Mouse (Mus musculus): Measurements from ENCODE around the gene Vasp.

Vasp gene

GRCm38 (mm10) chr7:19269721-19270441, 1.7 kb downstream of the Vasp start:
- peak; percentile 86 to 92 for DNase-seq

DNA sequence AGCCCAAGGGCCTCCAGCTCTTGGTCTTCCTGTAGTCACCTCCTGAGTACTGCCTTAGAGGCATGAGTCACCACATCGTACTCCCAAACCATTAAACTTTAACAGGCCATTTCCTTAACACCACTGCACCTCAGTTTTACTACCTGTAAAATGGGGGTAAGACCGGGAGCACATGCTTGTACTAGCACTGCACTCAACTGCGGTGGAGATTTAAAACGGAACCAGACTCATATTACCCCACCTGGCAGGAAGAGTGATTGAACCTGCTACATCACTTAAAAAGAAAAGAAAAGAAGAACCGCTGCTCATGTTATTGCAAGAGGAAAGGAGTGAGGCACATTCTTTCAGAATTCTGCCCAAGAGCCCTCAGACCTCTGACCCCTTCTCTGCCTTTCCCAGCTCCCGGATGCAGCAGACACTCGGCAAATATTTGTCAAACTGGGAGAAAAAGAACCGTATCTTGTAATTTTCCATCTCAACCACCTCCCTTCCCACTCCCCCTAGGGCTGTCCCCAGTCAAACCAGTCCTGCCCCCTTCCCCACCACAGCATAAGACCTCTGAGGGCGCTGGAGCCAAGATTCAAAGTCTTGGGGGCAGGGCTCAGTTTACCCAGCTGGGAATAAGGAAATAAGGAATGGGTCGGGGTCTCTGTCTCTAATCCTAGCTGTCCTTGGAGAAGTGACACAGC, 2.5 kb downstream of the Vasp start:
- peak; percentile 63 to 71 for DNase-seq

- DNase-seq = peak; percentile 51 to 73
Observed at GRCm38 (mm10) chr7:19267051-19267450, 4.6 kb downstream of the Vasp start.

DNA sequence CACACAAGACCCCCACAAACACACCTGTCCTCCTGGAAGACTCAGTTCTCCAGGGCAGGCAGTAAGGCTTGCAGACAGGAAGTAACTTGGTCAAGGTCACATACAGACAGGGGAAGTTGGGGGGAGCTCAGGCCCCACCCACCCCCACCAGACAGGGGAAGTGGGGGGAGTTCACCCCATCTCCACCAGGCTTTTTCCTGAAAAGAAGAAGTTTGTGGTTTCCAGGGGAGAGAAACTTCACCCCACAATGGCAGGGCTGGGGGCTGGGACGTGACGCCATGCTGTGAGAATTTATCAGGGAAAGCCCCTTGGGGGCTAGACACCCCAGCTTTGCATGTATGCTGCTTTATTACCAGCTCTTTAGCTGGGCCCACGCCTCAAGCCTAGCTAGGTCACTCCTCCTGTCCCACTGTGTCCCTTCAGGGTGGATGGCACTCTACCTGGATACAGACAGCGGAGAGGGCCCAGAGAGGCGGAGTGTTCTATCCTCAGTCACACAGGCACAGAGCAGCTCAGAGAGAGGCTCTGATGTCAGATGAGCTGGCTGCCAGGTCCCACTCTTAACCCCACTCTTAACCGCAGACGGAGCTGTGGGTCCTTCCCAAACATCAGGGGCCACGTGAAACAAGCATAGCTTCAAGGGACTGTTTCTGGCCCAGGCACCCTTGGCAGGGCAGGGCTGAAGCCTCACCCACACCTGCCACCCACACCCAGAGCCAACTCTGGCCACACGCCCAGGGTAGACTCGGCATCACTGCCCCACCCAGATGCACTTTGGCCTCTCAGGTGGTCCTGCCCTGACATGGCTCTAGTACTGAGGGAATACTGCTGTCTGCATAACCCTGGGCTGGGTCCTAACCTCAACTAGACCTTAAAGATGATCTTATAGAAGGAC, 5.4 kb downstream of the Vasp start:
- DNase-seq = peak; percentile 58 to 69

- DNase-seq = no peak
Observed at GRCm38 (mm10) chr7:19265147-19265546, 6.5 kb downstream of the Vasp start.

- no peak for DNase-seq
Observed at GRCm38 (mm10) chr7:19258336-19258735, 13.3 kb downstream of the Vasp start.

DNA sequence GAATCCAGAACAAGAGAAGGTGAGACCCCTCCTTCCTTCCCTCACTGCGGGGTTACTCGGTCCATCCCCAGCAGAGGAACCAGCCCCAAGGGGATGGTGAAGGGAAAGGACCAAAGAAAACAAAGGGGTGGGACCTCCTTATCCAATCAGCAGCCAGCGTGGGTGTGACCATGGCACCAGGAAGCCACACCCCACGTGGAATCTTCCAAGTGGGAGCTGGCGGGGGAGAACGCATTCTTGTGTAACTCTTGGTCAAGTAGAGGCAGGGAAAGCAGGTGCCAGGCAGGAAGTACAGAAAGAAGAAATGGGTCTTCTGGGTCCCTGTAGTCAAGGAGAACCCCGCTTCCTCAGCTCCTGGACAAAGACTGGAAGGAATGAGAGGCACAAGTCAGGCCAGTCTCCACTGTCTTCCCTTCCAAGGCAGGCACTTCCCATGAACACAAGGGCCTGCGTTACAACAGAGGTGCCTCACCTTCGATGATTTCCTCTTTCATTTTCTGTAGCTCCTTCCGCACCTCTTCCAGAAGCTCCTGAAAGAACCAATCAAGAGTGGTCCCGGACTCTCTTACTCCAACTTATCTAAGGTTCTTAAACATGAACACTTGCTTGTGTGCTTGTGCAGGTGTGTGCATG, 14.1 kb downstream of the Vasp start:
- DNase-seq = peak; percentile 88 to 90

GRCm38 (mm10) chr7:19256567-19256966, 15.1 kb downstream of the Vasp start:
- no peak for DNase-seq

DNA sequence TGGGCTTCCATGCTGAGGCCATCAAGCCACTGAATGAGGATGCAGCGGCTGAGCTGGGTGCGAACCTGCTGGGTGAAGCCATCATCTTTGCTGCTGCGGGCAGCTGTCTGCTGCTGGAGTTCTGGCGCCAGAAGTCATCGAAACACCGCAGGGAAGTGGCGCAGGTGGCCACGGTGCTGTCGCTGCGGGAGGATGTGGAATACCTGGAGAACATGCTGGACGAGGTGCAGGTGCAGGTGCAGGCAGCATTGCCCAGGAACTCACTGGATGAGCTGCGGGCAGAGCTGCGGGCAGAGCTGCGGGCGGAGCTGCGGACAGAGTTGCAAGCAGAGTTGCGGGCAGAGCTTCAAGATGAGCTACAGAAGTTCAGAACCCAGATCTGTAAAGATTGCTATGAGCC, 16.2 kb downstream of the Vasp start:
- DNase-seq = no peak

DNA sequence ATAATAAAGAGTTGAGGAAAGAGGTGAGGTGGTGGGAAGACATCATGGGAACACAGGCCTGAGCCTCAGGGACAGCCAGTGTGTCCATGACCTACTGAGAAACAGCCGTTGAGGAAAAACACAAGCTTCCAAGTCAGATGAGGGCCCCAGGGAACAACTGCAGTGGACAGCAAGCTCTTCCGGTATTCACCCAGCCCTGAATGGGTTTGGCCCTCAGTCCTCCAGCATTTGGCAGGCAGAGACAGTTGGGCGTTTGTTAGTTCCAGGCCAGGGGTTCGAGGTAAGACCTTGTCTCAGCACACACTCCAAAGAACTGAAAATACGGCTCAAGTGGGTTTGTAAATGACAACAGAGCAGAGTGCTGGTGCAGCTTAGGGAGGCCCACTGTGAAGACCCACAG, 18.2 kb downstream of the Vasp start:
- no peak for DNase-seq

- no peak for DNase-seq
Observed at GRCm38 (mm10) chr7:19252078-19252477, 19.5 kb downstream of the Vasp start.

DNA sequence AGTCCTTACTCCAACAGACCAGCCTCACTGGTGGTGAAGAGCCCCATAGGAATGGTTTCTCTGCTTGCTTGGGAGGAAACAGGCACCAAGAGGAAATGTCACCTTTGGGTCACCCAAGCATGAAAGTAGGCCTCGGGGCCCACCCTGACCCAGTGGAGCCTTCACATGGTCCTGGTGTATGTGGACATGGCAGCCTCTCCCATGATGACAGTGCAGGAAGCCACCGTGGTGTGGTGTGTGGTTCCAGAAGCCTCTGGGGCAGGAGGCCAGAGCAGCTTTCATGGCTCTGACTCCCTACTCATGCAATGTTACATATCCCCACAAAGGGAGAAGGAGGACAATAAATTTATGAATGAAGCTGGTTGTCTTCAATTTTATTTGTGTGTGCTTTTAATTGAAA, 24.1 kb downstream of the Vasp start:
- no peak for DNase-seq

DNA sequence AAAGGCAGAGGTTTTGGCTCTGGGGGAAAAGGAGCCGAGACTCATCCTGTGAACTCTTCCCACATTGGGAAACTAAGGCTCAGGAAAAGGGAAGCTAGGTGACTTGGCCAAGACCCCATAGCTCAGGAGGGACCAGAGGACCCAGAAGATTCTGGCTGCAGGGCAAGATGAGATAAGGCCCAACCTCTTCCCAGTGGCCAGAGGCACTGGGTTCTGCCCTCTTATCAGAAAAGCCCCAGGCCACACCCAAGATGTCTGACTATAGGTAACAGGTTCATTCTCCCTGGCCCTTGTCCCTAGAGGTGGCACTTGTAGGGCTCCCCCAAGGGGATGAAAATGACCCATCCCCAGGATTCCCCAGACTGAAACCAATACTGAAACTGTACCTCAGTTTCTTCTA, 24.8 kb downstream of the Vasp start:
- DNase-seq = no peak

GRCm38 (mm10) chr7:19245083-19245482, 26.5 kb downstream of the Vasp start:
- DNase-seq = no peak

GRCm38 (mm10) chr7:19243858-19244257, 27.8 kb downstream of the Vasp start:
- DNase-seq = no peak

DNA sequence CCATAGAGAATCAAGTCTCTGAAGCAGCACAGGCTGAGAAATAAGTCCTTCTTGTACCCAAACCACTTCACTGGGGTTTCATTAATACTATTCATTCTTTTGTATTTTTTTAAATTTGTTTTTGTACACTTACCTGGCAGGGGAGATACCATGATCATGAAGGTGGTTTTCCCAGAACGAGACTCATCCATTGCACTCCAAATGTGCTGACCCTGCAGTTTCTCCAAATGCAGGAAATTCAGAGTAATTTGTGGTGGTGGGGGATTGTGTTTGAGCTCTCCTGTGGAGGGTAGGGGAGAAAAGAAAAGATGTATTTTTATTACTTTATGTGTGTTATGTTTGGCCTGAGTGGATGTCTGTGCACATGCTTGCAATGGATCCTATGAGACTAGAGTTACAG, 29.6 kb downstream of the Vasp start:
- no peak for DNase-seq

- DNase-seq = no peak
Observed at GRCm38 (mm10) chr7:19240905-19241463, 30.6 kb downstream of the Vasp start.

GRCm38 (mm10) chr7:19239986-19240385, 31.6 kb downstream of the Vasp start:
- no peak for DNase-seq

- peak; percentile 87 to 91 for DNase-seq
Observed at GRCm38 (mm10) chr7:19239423-19239822, 32.2 kb downstream of the Vasp start.

DNA sequence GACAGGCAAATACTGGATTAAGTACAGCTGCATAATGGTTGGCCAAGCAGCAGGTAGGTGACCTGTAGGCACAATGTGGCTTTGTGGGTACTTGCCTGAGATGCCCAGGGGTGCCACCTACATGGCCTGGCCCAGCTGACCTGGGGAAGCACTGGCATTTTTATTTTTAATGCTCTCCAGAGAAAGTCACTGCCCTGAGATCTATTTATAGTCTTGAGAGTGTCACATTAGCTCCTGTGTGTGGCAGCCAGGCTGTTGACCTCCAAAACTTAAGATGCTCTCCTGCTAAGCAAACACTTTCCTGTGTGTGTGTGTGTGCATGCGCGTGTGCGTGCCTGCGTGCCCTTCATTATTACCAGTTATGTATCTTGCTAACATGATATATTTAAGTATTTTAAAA, 33.3 kb downstream of the Vasp start:
- peak in 1 of 2 experiments; percentile 44 for DNase-seq

DNA sequence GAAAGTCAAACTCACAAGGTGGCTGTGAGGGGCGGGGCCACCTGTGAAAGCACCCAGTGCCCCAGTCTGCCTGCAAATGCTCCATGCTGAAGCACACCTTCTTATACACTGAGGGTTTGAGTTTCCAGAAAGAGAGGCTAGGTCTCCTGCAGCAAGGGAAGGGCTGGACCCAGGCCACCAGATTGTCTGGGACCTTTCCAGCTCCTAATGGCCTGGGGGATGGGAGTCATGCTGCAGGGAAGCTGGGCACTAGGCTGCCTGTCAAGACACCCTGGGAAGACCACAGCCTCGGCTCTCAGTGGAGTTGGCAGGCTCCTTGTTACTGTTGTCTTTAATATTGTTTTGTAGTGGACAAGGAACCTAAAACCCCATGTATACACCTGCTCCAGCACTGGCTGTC, 35.2 kb downstream of the Vasp start:
- peak in 1 of 2 experiments; percentile 27 for DNase-seq

- no peak for DNase-seq
Observed at GRCm38 (mm10) chr7:19235092-19235671, 36.4 kb downstream of the Vasp start.

Data from lung, postnatal 4 days (tissue).